Mouse (Mus musculus) CH12.LX (cell line): ENCODE measurements around the gene Frmd4a. TPM values are rescaled to one million over a fixed set of nuclear protein-coding genes. Genes with fewer than 3 reads are reported as not detected.

Experiments used
- DNase-seq: peaks from one replicate; pipeline ENCODE4 v3.0.0-alpha.2; 2013; ENCODE audit errors: extremely low read depth
- H3K27ac ChIP-seq: 2 replicates; pipeline ENCODE4 v1.5.1; 2012; ENCODE audit warnings: low read depth, mild to moderate bottlenecking, control low read depth, moderate library complexity; ENCODE audit not compliant: insufficient read depth
- H3K27me3 ChIP-seq: replicated peaks from 2 replicates; pipeline ENCODE3; 2012; ENCODE audit warnings: inconsistent platforms
- H3K36me3 ChIP-seq, 2 experiments: replicated peaks in 1 of 2; 2 replicates each; pipeline versions ENCODE3 to v1.6.1; 2012; ENCODE audit warnings: inconsistent platforms in 1 of 2, low read length in 1 of 2, mild to moderate bottlenecking in 1 of 2, mixed read lengths in 1 of 2, moderate library complexity in 1 of 2; ENCODE audit not compliant: control insufficient read depth in 1 of 2, insufficient read depth in 1 of 2
- H3K4me1 ChIP-seq, 2 experiments: 2 replicates each; pipeline ENCODE4 v1.6.1; 2012; ENCODE audit warnings: inconsistent platforms in 1 of 2, moderate library complexity in 1 of 2; ENCODE audit not compliant: insufficient read depth in 2 of 2, control insufficient read depth in 1 of 2
- H3K4me2 ChIP-seq: 2 replicates; pipeline ENCODE4 v1.6.1; 2012; ENCODE audit warnings: low read depth, mild to moderate bottlenecking, control low read depth; ENCODE audit not compliant: poor library complexity, insufficient read depth, severe bottlenecking
- H3K4me3 ChIP-seq, 3 experiments: fragments of 150-350 bp in 1 of 3; sonication (generic) in 1 of 3; replicated peaks in 1 of 3; 2 replicates each; pipeline versions ENCODE3 to v1.5.1; 2011 to 2012; ENCODE audit warnings: low read depth in 2 of 3, low read length in 2 of 3, mild to moderate bottlenecking in 2 of 3, moderate library complexity in 2 of 3, control low read depth in 1 of 3, improper control_type of control experiment in 1 of 3, inconsistent platforms in 1 of 3, mixed read lengths in 1 of 3; ENCODE audit not compliant: poor library complexity in 1 of 3
- H3K79me2 ChIP-seq: replicated peaks from 2 replicates; pipeline ENCODE4 v1.6.1; 2012; ENCODE audit warnings: mild to moderate bottlenecking, moderate library complexity; ENCODE audit not compliant: control insufficient read depth, poor library complexity, insufficient read depth, severe bottlenecking; ENCODE audit errors: extremely low read depth
- H3K9ac ChIP-seq: 2 replicates; pipeline ENCODE4 v1.6.1; 2012; ENCODE audit warnings: low read depth, mild to moderate bottlenecking, control low read depth, moderate library complexity; ENCODE audit not compliant: insufficient read depth
- H3K9me3 ChIP-seq: replicated peaks from 2 replicates; pipeline ENCODE3; 2012; ENCODE audit warnings: low read length, inconsistent platforms, mixed read lengths
- BHLHE40 ChIP-seq: IDR thresholded peaks from 2 replicates; pipeline ENCODE4 v1.6.1; 2011; ENCODE audit warnings: mild to moderate bottlenecking, low read depth, low read length, improper control_type of control experiment
- E2F4 ChIP-seq: IDR thresholded peaks from 2 replicates; pipeline ENCODE4 v1.6.1; 2011; ENCODE audit warnings: low read depth, low read length, improper control_type of control experiment; ENCODE audit not compliant: insufficient replicate concordance
- GABPA ChIP-seq: IDR thresholded peaks from 2 replicates; pipeline ENCODE4 v1.6.1; 2012; ENCODE audit warnings: low read depth, low read length, improper control_type of control experiment, inconsistent platforms; ENCODE audit not compliant: insufficient replicate concordance
- JUN ChIP-seq: IDR thresholded peaks from 2 replicates; pipeline ENCODE4 v1.6.1; 2011; ENCODE audit warnings: low read depth, mild to moderate bottlenecking, low read length, improper control_type of control experiment, moderate library complexity; ENCODE audit not compliant: insufficient read depth
- JUND ChIP-seq: conservative IDR thresholded peaks from 2 replicates; pipeline ENCODE4 v1.6.1; 2011; ENCODE audit warnings: low read depth, low read length, improper control_type of control experiment
- MAFK ChIP-seq: IDR thresholded peaks from 2 replicates; pipeline ENCODE4 v1.6.1; 2011; ENCODE audit warnings: low read length, improper control_type of control experiment; ENCODE audit not compliant: insufficient replicate concordance
- MAZ ChIP-seq: IDR thresholded peaks from 2 replicates; pipeline ENCODE4 v1.6.1; 2012; ENCODE audit warnings: low read depth, mild to moderate bottlenecking, inconsistent platforms, low read length, improper control_type of control experiment, moderate library complexity
- NRF1 ChIP-seq: IDR thresholded peaks from 2 replicates; pipeline ENCODE4 v1.6.1; 2014; ENCODE audit warnings: low read depth, mild to moderate bottlenecking, inconsistent platforms, low read length, improper control_type of control experiment, moderate library complexity
- POLR2A ChIP-seq: IDR thresholded peaks from 2 replicates; pipeline ENCODE4 v1.6.1; 2011; ENCODE audit warnings: low read depth, mild to moderate bottlenecking, improper control_type of control experiment, low read length
- POLR2AphosphoS2 ChIP-seq: IDR thresholded peaks from 2 replicates; pipeline ENCODE4 v1.6.1; 2011; ENCODE audit warnings: low read depth, low read length, improper control_type of control experiment
- RAD21 ChIP-seq: IDR thresholded peaks from 2 replicates; pipeline ENCODE4 v1.6.1; 2011; ENCODE audit warnings: low read depth, mild to moderate bottlenecking, low read length, improper control_type of control experiment, moderate library complexity
- SMC3 ChIP-seq: IDR thresholded peaks from 2 replicates; pipeline ENCODE4 v1.6.1; 2011; ENCODE audit warnings: low read depth, low read length, improper control_type of control experiment
- TBP ChIP-seq: conservative IDR thresholded peaks from 2 replicates; pipeline ENCODE4 v1.6.1; 2011; ENCODE audit warnings: low read depth, low read length, improper control_type of control experiment
- USF1 ChIP-seq: IDR thresholded peaks from 2 replicates; pipeline ENCODE4 v1.6.1; 2014; ENCODE audit warnings: low read depth, mild to moderate bottlenecking, inconsistent platforms, low read length, improper control_type of control experiment
- USF2 ChIP-seq: conservative IDR thresholded peaks from 2 replicates; pipeline ENCODE4 v1.6.1; 2011; ENCODE audit warnings: low read depth, low read length, improper control_type of control experiment
- ZKSCAN1 ChIP-seq: IDR thresholded peaks from 2 replicates; pipeline ENCODE4 v1.6.1; 2012; ENCODE audit warnings: low read depth, inconsistent platforms, low read length, improper control_type of control experiment, borderline replicate concordance
- dilution Hi-C: fragments of 300-500 bp; cut with MboI; formaldehyde crosslinking; loops from 2 replicates; pipeline ENCODE4 v1.14.3; 2020; ENCODE audit warnings: low sequenced_read_pairs; ENCODE audit not compliant: extremely low pct_unique_long_range_greater_than_20kb, extremely low pct_ligation_motif_present
- in situ Hi-C: fragments of 300-500 bp; cut with MboI; formaldehyde crosslinking; loops from 3 replicates; pipeline ENCODE4 v1.14.3; 2019; ENCODE audit warnings: low sequenced_read_pairs, low pct_ligation_motif_present, low pct_unique_long_range_greater_than_20kb, mixed read lengths
- polyA plus RNA-seq: library from polyadenylated mRNA; unstranded; fragments of >175 nt; gene quantifications from 2 replicates; pipeline ENCODE4 v1.2.1, GENCODE M21; 2012; ENCODE audit warnings: low read depth; ENCODE audit not compliant: insufficient read length
- total RNA-seq, 2 experiments: library from RNA; depleted of rRNA; stranded (reverse); fragments of 300-350 nt in 1 of 2; fragments of >200 nt in 1 of 2; gene quantifications; 2 replicates each; pipeline ENCODE4 v1.2.3; 2012 to 2014

Frmd4a gene
- total and polyA plus RNA-seq, 3 experiments: 0.13 to 2.0 (median 0.32) TPM

- Histone ChIP-seq H3K79me2 (no peaks in the 10 kb centered on the region), H3K9ac (no peak overlapping the region), H3K36me3 (no peaks in the 10 kb centered on the region), H3K4me1 (peaks cover 0 to 18% of the 10 kb centered on the region in 2 experiments; a peak in 2 of 4 replicates), H3K4me3 (no peak overlapping the region), H3K9me3 (no peaks in the 10 kb centered on the region), H3K27ac (no peak overlapping the region), H3K27me3 (no peaks in the 10 kb centered on the region), H3K4me2 (no peak overlapping the region)
- dilution Hi-C loops: no loop called here
- in situ Hi-C loops: no loop called here
- TF ChIP-seq JUN: no peak
- no peak for TF ChIP-seq TBP
- TF ChIP-seq BHLHE40: no peak
- no peak for TF ChIP-seq ZKSCAN1
- no peak for TF ChIP-seq POLR2A
- no peak for TF ChIP-seq JUND
- no peak for TF ChIP-seq POLR2AphosphoS2
- no peak for TF ChIP-seq USF1
- no peak for TF ChIP-seq MAFK
- no peak for TF ChIP-seq E2F4
- no peak for TF ChIP-seq NRF1
- DNase-seq: no peak
Observed at GRCm38 (mm10) chr2:4421757-4422156, 404.2 kb downstream of the Frmd4a start.

- H3K4me3 ChIP-seq: no peak overlapping the region
- no peaks in the 10 kb centered on the region for H3K9me3 ChIP-seq
- TF ChIP-seq MAZ (no peak), RAD21 (no peak), GABPA (no peak), USF2 (no peak)
- H3K9ac ChIP-seq: no peak overlapping the region
- H3K4me2 ChIP-seq: no peak overlapping the region
- H3K36me3 ChIP-seq: no peaks in the 10 kb centered on the region
- peaks cover 0 to 7% of the 10 kb centered on the region in 2 experiments; a peak in 1 of 4 replicates for H3K4me1 ChIP-seq
- DNase-seq: no peak
- in situ Hi-C loops: no loop called here
- no peak overlapping the region for H3K27ac ChIP-seq
- no peaks in the 10 kb centered on the region for H3K27me3 ChIP-seq
- dilution Hi-C loops: no loop called here
- H3K79me2 ChIP-seq: no peaks in the 10 kb centered on the region
Observed at GRCm38 (mm10) chr2:4423896-4424295, 406.4 kb downstream of the Frmd4a start.

GRCm38 (mm10) chr2:4428407-4428855, 410.9 kb downstream of the Frmd4a start:
- no peak for TF ChIP-seq SMC3
- Histone ChIP-seq H3K27ac (no peak overlapping the region), H3K79me2 (no peaks in the 10 kb centered on the region), H3K36me3 (no peaks in the 10 kb centered on the region), H3K4me1 (peaks cover 0 to 11% of the 10 kb centered on the region in 2 experiments; a peak in 2 of 4 replicates), H3K4me2 (no peak overlapping the region), H3K9ac (no peak overlapping the region), H3K4me3 (no peak overlapping the region), H3K27me3 (no peaks in the 10 kb centered on the region), H3K9me3 (no peaks in the 10 kb centered on the region)
- in situ Hi-C loops: no loop called here
- dilution Hi-C loops: no loop called here
- no peak for DNase-seq
